Mouse (Mus musculus): ENCODE measurements around the gene Gm10721.
"Not testable (repeated sequence)": the region's sequence is repeated elsewhere in the genome, so short reads cannot be mapped to it uniquely, and the experiment has no call there.

DNA sequence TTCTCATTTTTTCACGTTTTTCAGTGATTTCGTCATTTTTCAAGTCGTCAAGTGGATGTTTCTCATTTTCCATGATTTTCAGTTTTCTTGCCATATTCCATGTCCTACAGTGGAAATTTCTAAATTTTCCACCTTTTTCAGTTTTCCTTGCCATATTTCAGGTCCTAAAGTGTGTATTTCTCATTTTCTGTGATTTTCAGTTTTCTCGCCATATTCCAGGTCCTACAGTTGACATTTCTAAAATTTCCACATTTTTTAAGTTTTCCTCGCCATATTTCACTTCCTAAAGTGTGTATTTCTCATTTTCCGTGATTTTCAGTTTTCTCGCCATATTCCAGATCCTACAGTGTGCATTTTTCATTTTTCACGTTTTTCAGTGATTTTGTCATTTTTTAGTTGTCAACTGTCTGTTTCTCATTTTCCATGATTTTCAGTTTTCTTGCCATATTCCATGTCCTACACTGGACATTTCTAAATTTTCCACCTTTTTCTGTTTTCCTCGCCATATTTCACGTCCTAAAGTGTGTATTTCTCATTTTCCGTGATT is at the start of gene Gm10721:
- TF ChIP-seq CTCF (IDR thresholded peaks at IDR 0.05; ENCODE audit: control insufficient read depth, insufficient read depth, insufficient read length); USF1 (IDR thresholded peaks at IDR 0.05; ENCODE audit: low read depth); MAX (IDR thresholded peaks at IDR 0.05); FOSL1 (IDR thresholded peaks at IDR 0.05; ENCODE audit: insufficient read depth, low read length, poor library complexity, severe bottlenecking); MYOG (IDR thresholded peaks at IDR 0.05; ENCODE audit: control insufficient read depth, extremely low read depth, insufficient read length); CEBPB (IDR thresholded peaks at IDR 0.05; ENCODE audit: low read depth); MYOD1 (IDR thresholded peaks at IDR 0.05; ENCODE audit: control insufficient read depth, insufficient read length, low read depth): not testable (repeated sequence)

Data from C2C12 (cell line).